Mouse (Mus musculus) ES-E14 (cell line): ENCODE data around the gene Ppara. TPM values are rescaled to one million over a fixed set of nuclear protein-coding genes. Genes with fewer than 3 reads are reported as not detected.

Source experiments
- DNase-seq: peaks from one replicate; pipeline ENCODE4 v3.0.0-alpha.2; 2013; ENCODE audit warnings: low read depth, low spot score
- H3K27ac ChIP-seq: 2 replicates; pipeline ENCODE4 v1.5.1; 2012; ENCODE audit warnings: low read depth, mild to moderate bottlenecking, low read length, moderate library complexity, mixed read lengths; ENCODE audit not compliant: poor library complexity, insufficient read depth, severe bottlenecking
- H3K36me3 ChIP-seq: 2 replicates; pipeline ENCODE4 v1.6.1; 2012; ENCODE audit warnings: mild to moderate bottlenecking, low read length, moderate library complexity, mixed read lengths; ENCODE audit not compliant: control insufficient read depth, poor library complexity, insufficient read depth, severe bottlenecking
- H3K4me1 ChIP-seq, 2 experiments: fragments of 150-350 bp in 1 of 2; sonication (generic) in 1 of 2; 2 replicates each; pipeline ENCODE4 v1.6.1; 2012; ENCODE audit warnings: low read length in 2 of 2, mild to moderate bottlenecking in 1 of 2, mixed read lengths in 1 of 2; ENCODE audit not compliant: control insufficient read depth in 2 of 2, insufficient read depth in 2 of 2, poor library complexity in 1 of 2
- H3K4me3 ChIP-seq, 2 experiments: fragments of 150-350 bp in 1 of 2; sonication (generic) in 1 of 2; 2 replicates each; pipeline ENCODE4 v1.5.1; 2012; ENCODE audit warnings: low read length in 2 of 2, low read depth in 1 of 2, mild to moderate bottlenecking in 1 of 2, mixed read lengths in 1 of 2; ENCODE audit not compliant: insufficient read depth in 1 of 2, poor library complexity in 1 of 2, severe bottlenecking in 1 of 2
- H3K9ac ChIP-seq: 2 replicates; pipeline ENCODE4 v1.6.1; 2012; ENCODE audit warnings: low read depth, mild to moderate bottlenecking, low read length, mixed read lengths; ENCODE audit not compliant: poor library complexity, insufficient read depth, severe bottlenecking
- H3K9me3 ChIP-seq: fragments of 150-350 bp; sonication (generic); 2 replicates; pipeline ENCODE4 v1.6.1; 2012; ENCODE audit warnings: low read depth, mild to moderate bottlenecking, low read length; ENCODE audit not compliant: control insufficient read depth, insufficient read depth
- CHD2 ChIP-seq: IDR thresholded peaks from 2 replicates; pipeline ENCODE4 v1.6.1; 2014; ENCODE audit warnings: mild to moderate bottlenecking, low read depth, low read length, inconsistent platforms
- HCFC1 ChIP-seq: IDR thresholded peaks from 2 replicates; pipeline ENCODE4 v1.6.1; 2012; ENCODE audit warnings: low read length, inconsistent platforms, borderline replicate concordance; ENCODE audit not compliant: insufficient read depth
- MAFK ChIP-seq: IDR thresholded peaks from 2 replicates; pipeline ENCODE4 v1.6.1; 2014; ENCODE audit warnings: mild to moderate bottlenecking, low read depth, low read length, inconsistent platforms; ENCODE audit not compliant: insufficient read depth
- ZC3H11A ChIP-seq: IDR thresholded peaks from 2 replicates; pipeline ENCODE4 v1.6.1; 2012; ENCODE audit warnings: low read depth, mild to moderate bottlenecking, inconsistent platforms, low read length, borderline replicate concordance
- ZNF384 ChIP-seq: IDR thresholded peaks from 2 replicates; pipeline ENCODE4 v1.6.1; 2012; ENCODE audit warnings: low read depth, low read length, inconsistent platforms
- in situ Hi-C, 2 experiments: fragments of 600-800 bp; cut with MboI; formaldehyde crosslinking; loops; one replicate each; pipeline ENCODE4 v1.15.1; 2025; ENCODE audit warnings: low sequenced_read_pairs in 2 of 2, inconsistent platforms in 1 of 2; ENCODE audit not compliant: unreplicated experiment in 2 of 2
- total RNA-seq: library from RNA; depleted of rRNA; stranded (reverse); fragments of 300-350 nt; gene quantifications from 2 replicates; pipeline ENCODE4 v1.2.3, GENCODE M21; 2012

Gene Ppara
- total RNA-seq, 1 experiment = 0.09 TPM

DNA sequence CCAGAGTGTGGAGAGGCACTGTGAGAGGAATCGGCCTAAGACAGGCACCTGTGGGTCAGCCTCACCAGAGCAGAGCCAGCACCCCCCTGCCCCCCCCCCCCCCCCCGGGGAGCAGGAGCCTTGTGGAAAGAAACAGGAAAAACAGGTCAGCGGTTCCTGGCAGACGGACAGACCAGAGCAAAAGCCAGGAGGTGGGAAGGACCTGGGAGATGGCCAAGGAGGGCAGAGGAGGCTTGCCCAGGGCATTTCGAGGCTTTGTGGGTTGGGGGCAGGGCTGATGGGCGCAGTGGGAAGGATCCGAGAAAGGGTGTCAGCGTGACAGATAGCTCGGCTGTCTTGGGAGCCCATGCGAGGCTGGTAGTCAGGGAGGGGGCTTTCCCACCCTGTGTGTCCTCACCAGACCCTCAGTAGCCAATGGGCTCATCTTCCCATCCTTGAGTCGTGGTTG lies 31.6 kb upstream of the Ppara start:
- no peak for DNase-seq
- Histone ChIP-seq H3K4me3 (no peak overlapping the region), H3K9ac (no peak overlapping the region), H3K9me3 (no peaks in the 10 kb centered on the region), H3K36me3 (no peaks in the 10 kb centered on the region), H3K4me1 (no peaks in the 10 kb centered on the region; a peak in 1 of 4 replicates), H3K27ac (no peak overlapping the region)
- in situ Hi-C loops = no loop called here
- TF ChIP-seq ZNF384 = no peak

- Histone ChIP-seq H3K4me3 (no peak overlapping the region), H3K27ac (no peak overlapping the region), H3K36me3 (no peaks in the 10 kb centered on the region), H3K4me1 (no peaks in the 10 kb centered on the region; a peak in 1 of 4 replicates), H3K9ac (no peak overlapping the region), H3K9me3 (no peaks in the 10 kb centered on the region)
- DNase-seq = no peak
- in situ Hi-C loops = no loop called here
- TF ChIP-seq CHD2 = no peak
- TF ChIP-seq ZC3H11A = no peak
- TF ChIP-seq ZNF384 = no peak
- no peak for TF ChIP-seq MAFK
- no peak for TF ChIP-seq HCFC1
Observed at GRCm38 (mm10) chr15:85703858-85704257, 30.9 kb upstream of the Ppara start.

- Histone ChIP-seq H3K4me3 (no peak overlapping the region), H3K9ac (no peak overlapping the region), H3K27ac (no peak overlapping the region), H3K36me3 (no peaks in the 10 kb centered on the region), H3K9me3 (no peaks in the 10 kb centered on the region), H3K4me1 (no peaks in the 10 kb centered on the region; a peak in 1 of 4 replicates)
- no peak for DNase-seq
- in situ Hi-C loops = loop anchor here in 1 of 2 experiments (5.0 kb wide), 1 partner anchor 92 kb away; no protein-coding TSS in a partner anchor
- no peak for TF ChIP-seq ZNF384
- no peak for TF ChIP-seq MAFK
Observed at GRCm38 (mm10) chr15:85704341-85705012, 30.3 kb upstream of the Ppara start.

DNA sequence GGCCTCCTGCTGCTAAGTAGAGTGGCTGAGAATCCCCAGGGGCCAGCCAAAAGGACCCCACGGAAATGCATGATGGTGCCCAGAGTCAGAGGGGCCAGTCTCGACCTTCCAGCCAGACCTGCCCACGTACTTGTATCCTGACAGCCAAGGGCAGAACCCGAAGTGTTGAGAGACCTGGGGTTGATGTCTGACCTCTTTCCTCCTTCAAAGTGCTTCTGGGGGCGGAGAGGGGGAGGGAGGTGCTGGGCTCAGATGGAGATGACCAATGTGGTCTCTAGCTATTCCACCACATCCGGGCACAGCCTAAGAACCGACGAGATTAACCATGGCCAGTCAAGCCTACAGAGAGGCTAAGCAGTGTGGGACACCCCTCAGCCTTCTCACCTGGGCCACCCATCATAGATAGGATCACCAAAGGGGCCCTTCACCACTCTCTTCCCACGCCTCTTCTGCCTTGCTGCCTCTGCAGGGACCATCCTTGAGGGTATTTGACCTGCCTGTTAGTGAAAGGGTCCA lies 29.7 kb upstream of the Ppara start:
- in situ Hi-C loops = loop anchor here in 1 of 2 experiments (5.0 kb wide), 1 partner anchor 93 kb away; no protein-coding TSS in a partner anchor
- H3K4me3 ChIP-seq = no peak overlapping the region
- DNase-seq = no peak

More for the DNA sequence above, 29.7 kb upstream of the Ppara start:
- H3K4me1 ChIP-seq = no peaks in the 10 kb centered on the region; a peak in 1 of 4 replicates
- H3K9me3 ChIP-seq = no peaks in the 10 kb centered on the region
- H3K36me3 ChIP-seq = no peaks in the 10 kb centered on the region
- H3K27ac ChIP-seq = no peak overlapping the region
- TF ChIP-seq HCFC1 (no peak), ZC3H11A (no peak), CHD2 (no peak), MAFK (no peak), ZNF384 (no peak)
- H3K9ac ChIP-seq = no peak overlapping the region
